ENCODE assay signal across 8 mouse cellular contexts in the genomic region with DNA sequence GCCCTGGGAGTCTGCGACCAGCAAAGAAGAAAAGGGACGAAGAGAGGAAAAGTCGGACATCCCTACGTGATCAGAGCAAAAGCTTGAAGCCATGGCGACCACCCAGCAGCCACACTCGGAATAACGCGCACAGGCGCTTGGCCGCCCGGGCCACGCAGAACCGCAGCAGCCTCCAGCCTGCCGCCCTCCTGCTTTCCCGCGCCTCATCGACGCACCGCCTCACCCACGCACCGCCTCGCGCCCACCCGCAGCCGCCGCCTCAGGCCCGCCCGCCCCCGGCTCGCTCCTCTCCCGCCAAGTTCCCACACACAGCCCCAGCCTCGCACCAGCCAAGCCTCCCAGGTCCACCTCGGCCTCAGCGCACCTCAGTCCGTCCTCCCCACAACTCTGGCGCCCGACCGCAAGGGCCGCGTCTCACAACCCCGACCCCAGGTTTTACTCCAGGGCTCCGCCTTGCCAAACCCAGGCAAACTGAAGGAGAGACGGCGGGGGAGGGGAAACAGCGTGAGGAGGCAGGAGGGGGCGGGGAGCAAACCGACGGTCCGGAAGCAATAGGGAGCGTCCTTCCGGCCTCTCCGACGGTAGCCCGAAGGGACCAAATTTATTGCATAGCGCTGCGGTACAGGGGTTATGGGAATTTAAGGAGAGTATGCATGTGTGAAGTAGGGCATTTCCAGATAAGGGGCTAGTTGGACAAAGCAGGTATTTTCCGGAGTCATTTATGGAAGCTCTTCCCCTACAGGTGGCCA. TPM values are rescaled to one million over a fixed set of nuclear protein-coding genes. Genes with fewer than 3 reads are reported as not detected.
DNase-seq lines count a peak whose midpoint lies in the region; ATAC-seq lines count a peak whose summit lies in the region.
"Not testable (repeated sequence)": the region's sequence is repeated elsewhere in the genome, so short reads cannot be mapped to it uniquely, and the experiment has no call there.

A gene (minus strand): TSS at position 502 of the 749 bp plus-strand sequence.

- intact Hi-C loops in gastrocnemius, postnatal 14 days (cut with DNase I; ENCODE audit: low total_unique reads); left cerebral cortex, postnatal 10 days (cut with DNase I): not testable (repeated sequence)

- peak; percentile 91 for ATAC-seq in inflammation-experienced regulatory T-cells, adult 6 months
- ATAC-seq in megakaryocyte-erythroid progenitor cell, adult 5-6 weeks (replicated peaks; ENCODE audit: low FRiP score, low TSS enrichment, poor library complexity, severe bottlenecking), result peak; percentile 86

- peak; percentile 93 to 98 for DNase-seq in adrenal gland, adult (ENCODE audit: inconsistent age in 2 of 2, low spot score in 1 of 2)
- peak; percentile 99 for DNase-seq in embryo, embryonic 10.5 days (ENCODE audit: low spot score)
- peak; percentile 94 for DNase-seq in gastrocnemius, postnatal 14 days
- DNase-seq in left cerebral cortex, postnatal 10 days (ENCODE audit: extremely low spot score in 1 of 2, low spot score in 2 of 2), result peak; percentile 93 to 97
- peak; percentile 91 for DNase-seq in right cerebral cortex, postnatal 25 days
- peak; percentile 89 to 95 for DNase-seq in urinary bladder, postnatal 4 days (ENCODE audit: low spot score in 2 of 2)

RNA-seq across cellular contexts. Expression of the gene that starts here (rescaled TPM):
- 10 to 100 TPM; 10.4 to 12.8 TPM for total RNA-seq in gastrocnemius, postnatal 14 days (2021)
- polyA plus RNA-seq in inflammation-experienced regulatory T-cells, adult 6 months (2017; shearing (Covaris generic)), result 10 to 100 TPM; 16.9 to 24.2 (median 18.5) TPM
- 10 to 100 TPM; 46.8 to 47.2 TPM for total RNA-seq in left cerebral cortex, postnatal 10 days (2021)
- total RNA-seq in megakaryocyte-erythroid progenitor cell, adult 5-6 weeks (2014; fragmentation: Nextera tagmentation), result 58.7 and 67.9 TPM in 2 replicates
- total RNA-seq in megakaryocyte-erythroid progenitor cell, adult 5-6 weeks (2017), result 44.1 and 46.5 TPM in 2 replicates

Comparison
In these comparisons a context has a peak if more than half of its experiments do, and no peak if none do; other contexts are left out.
1. Peak in every context shown above with its lines: DNase-seq and ATAC-seq.